Mouse (Mus musculus) embryonic facial prominence, embryonic 15.5 days (tissue): Measurements from ENCODE around the gene Psmd9. TPM values are rescaled to one million over a fixed set of nuclear protein-coding genes. Genes with fewer than 3 reads are reported as not detected.

Experiments
- ATAC-seq: fragments of 200-750 bp; cut with Nextera tagmentation; 2 replicates; pipeline ENCODE4 v1.8.0; 2017; ENCODE audit warnings: low read depth, moderate TSS enrichment; ENCODE audit not compliant: insufficient number of reproducible peaks, low FRiP score, low TSS enrichment
- H3K27ac ChIP-seq: fragments of 300-500 bp; sonication (generic); replicated peaks from 2 replicates; pipeline ENCODE4 v1.5.1; 2015; ENCODE audit warnings: mild to moderate bottlenecking, inconsistent platforms
- H3K27me3 ChIP-seq: fragments of 300-500 bp; sonication (generic); 2 replicates; pipeline ENCODE4 v1.6.1; 2015; ENCODE audit warnings: inconsistent platforms
- H3K36me3 ChIP-seq: fragments of 300-500 bp; sonication (generic); 2 replicates; pipeline ENCODE4 v1.6.1; 2015; ENCODE audit warnings: mild to moderate bottlenecking, inconsistent platforms
- H3K4me1 ChIP-seq: fragments of 300-500 bp; sonication (generic); 2 replicates; pipeline ENCODE4 v1.6.1; 2015; ENCODE audit warnings: inconsistent platforms
- H3K4me2 ChIP-seq: fragments of 300-500 bp; sonication (generic); replicated peaks from 2 replicates; pipeline ENCODE4 v1.6.1; 2015; ENCODE audit warnings: mild to moderate bottlenecking, inconsistent platforms
- H3K4me3 ChIP-seq: fragments of 300-500 bp; sonication (generic); replicated peaks from 2 replicates; pipeline ENCODE4 v1.5.1; 2015; ENCODE audit warnings: mild to moderate bottlenecking, inconsistent platforms
- H3K9ac ChIP-seq: fragments of 300-500 bp; sonication (generic); 2 replicates; pipeline ENCODE4 v1.6.1; 2015; ENCODE audit warnings: inconsistent platforms
- H3K9me3 ChIP-seq: fragments of 300-500 bp; sonication (generic); replicated peaks from 2 replicates; pipeline ENCODE4 v1.6.1; 2016; ENCODE audit warnings: inconsistent platforms
- WGBS: fragments of 180-500 bp; shearing (Covaris S2); methylation state at CpG from one replicate; pipeline ENCODE4 v1.1.7; 2015; 5-methylcytosine and 5-hydroxymethylcytosine counted together
- polyA plus RNA-seq: library from polyadenylated mRNA; unstranded; fragments of >200 nt; fragmentation: Nextera tagmentation; extraction: Ambion mirVana; gene quantifications from 2 replicates; pipeline ENCODE4 v1.2.1, GENCODE M21; 2015

Gene Psmd9
- polyA plus RNA-seq = 92.3 and 95.4 TPM in 2 replicates

DNA sequence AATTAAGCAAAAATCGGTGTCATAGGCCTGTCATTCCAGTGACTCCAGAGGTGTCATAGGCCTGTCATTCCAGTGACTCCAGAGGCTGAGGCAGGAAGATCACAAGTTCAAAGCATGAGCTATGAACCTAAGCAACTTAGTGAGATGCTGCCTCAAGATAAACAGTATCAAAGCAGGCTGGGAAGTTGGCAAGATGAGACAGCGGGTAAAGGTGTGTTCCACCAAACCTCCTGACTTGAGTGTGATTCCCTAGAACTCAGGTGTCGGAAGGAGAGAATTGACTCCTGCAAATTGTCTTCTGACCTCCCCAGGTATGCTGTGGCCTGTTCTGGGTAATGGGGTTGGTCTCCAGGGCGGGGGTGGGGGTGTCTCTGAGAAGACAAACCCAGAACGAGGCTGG lies at the start of gene Psmd9:
TSS of gene Psmd9 (plus strand) at position 130 of the 400 bp plus-strand sequence.
- H3K36me3 ChIP-seq = peaks cover 15% of the 10 kb centered on the region
- H3K27ac ChIP-seq = peak within 1 kb of the TSS; percentile 60
- no peak within 1 kb of the TSS for H3K9ac ChIP-seq
- WGBS = 73% methylated on average over 5 of the region's 5 CpGs
- H3K4me3 ChIP-seq = no peak within 1 kb of the TSS
- H3K4me1 ChIP-seq = peaks cover 24% of the 10 kb centered on the region
- H3K27me3 ChIP-seq = no peaks in the 10 kb centered on the region
- H3K9me3 ChIP-seq = no peaks in the 10 kb centered on the region
- no peak within 1 kb of the TSS for H3K4me2 ChIP-seq
- ATAC-seq = no peak

GRCm38 (mm10) chr5:123120624-123121215 lies 48.5 kb upstream of the Psmd9 start:
- H3K27me3 ChIP-seq = no peaks in the 10 kb centered on the region
- H3K36me3 ChIP-seq = 0 out of 2 replicates have a peak, but pooled peaks cover 2% of the 10 kb centered on the region
- H3K27ac ChIP-seq = no peak overlapping the region
- H3K9ac ChIP-seq = no peak overlapping the region
- ATAC-seq = no peak
- no peaks in the 10 kb centered on the region for H3K4me1 ChIP-seq
- H3K4me2 ChIP-seq = no peak overlapping the region
- H3K9me3 ChIP-seq = no peaks in the 10 kb centered on the region
- H3K4me3 ChIP-seq = no peak overlapping the region
- WGBS = 66% methylated on average over 7 of the region's 7 CpGs

DNA sequence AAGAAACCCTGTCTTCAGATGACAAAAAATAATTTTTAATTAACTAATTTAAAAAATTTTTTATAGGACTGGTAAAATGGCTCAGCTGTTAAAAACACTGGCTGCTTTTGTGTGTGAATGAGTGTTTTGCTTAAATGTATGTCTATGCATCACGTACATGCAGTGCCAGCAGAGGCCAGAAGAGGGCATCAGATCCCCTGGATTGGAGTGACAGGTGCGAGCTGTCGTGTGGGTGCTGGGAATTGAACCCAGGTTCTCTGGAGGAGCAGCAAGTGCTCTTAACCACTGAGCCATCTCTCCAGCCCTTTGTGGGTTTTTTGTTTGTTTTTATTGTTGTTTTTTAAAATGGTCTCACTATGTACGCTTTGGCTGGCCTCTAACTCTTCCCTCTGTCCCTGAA lies 47.0 kb upstream of the Psmd9 start:
- H3K4me1 ChIP-seq = no peaks in the 10 kb centered on the region
- no peaks in the 10 kb centered on the region for H3K9me3 ChIP-seq
- ATAC-seq = no peak
- no peak overlapping the region for H3K4me3 ChIP-seq
- no peak overlapping the region for H3K27ac ChIP-seq
- H3K9ac ChIP-seq = no peak overlapping the region
- 88% methylated on average over 4 of the region's 4 CpGs for WGBS
- no peaks in the 10 kb centered on the region for H3K27me3 ChIP-seq
- 0 out of 2 replicates have a peak, but pooled peaks cover 10% of the 10 kb centered on the region for H3K36me3 ChIP-seq
- no peak overlapping the region for H3K4me2 ChIP-seq

GRCm38 (mm10) chr5:123125105-123125504 lies 44.1 kb upstream of the Psmd9 start:
- Histone ChIP-seq H3K4me1 (peaks cover 10% of the 10 kb centered on the region), H3K4me3 (no peak overlapping the region), H3K36me3 (0 out of 2 replicates have a peak, but pooled peaks cover 10% of the 10 kb centered on the region), H3K27ac (no peak overlapping the region), H3K9me3 (no peaks in the 10 kb centered on the region), H3K27me3 (no peaks in the 10 kb centered on the region), H3K4me2 (no peak overlapping the region), H3K9ac (no peak overlapping the region)
- 79% methylated on average over 6 of the region's 6 CpGs for WGBS
- ATAC-seq = no peak

DNA sequence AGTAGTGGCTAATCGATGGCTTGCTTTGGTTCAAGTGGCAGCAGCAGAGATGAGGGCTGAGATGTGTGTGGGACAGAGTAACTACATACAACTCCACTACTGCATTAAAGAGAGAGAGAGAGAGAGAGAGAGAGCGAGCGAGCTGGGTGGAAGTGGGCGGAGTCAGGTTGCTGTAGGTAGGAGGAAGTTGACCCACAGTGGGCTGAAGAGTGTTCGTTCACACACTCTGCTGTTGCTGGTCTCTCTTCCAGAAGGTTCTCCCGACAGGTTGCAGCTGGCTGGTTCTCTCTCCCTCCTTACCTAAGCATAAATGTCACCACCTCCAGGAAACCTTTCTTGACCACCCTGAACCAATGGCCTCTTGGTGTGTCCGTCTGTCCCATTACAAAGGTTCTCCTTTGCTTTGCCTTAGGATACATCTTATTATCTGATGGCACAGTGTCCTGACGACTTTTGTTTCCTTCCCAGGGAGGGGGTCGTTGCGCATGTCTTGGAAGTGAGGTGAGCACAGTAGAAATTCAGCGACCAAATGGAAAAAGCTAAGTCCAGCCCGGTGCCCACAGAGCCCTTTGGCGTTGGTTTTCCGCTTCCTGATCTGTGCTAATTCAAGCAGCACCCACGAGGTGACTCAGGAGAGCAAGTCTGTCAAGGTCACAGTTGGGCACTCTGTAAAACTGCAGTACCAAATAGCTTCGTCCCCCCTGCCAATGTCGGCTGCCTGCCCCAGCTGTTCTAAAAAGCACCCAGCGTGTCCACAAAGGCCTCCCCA lies 43.4 kb upstream of the Psmd9 start:
- 83% methylated on average over 18 of the region's 18 CpGs for WGBS
- Histone ChIP-seq H3K4me2 (no peak overlapping the region), H3K36me3 (0 out of 2 replicates have a peak, but pooled peaks cover 10% of the 10 kb centered on the region), H3K9me3 (no peaks in the 10 kb centered on the region), H3K27me3 (no peaks in the 10 kb centered on the region), H3K27ac (no peak overlapping the region), H3K4me1 (peaks cover 10% of the 10 kb centered on the region), H3K9ac (no peak overlapping the region), H3K4me3 (no peak overlapping the region)
- ATAC-seq = no peak

DNA sequence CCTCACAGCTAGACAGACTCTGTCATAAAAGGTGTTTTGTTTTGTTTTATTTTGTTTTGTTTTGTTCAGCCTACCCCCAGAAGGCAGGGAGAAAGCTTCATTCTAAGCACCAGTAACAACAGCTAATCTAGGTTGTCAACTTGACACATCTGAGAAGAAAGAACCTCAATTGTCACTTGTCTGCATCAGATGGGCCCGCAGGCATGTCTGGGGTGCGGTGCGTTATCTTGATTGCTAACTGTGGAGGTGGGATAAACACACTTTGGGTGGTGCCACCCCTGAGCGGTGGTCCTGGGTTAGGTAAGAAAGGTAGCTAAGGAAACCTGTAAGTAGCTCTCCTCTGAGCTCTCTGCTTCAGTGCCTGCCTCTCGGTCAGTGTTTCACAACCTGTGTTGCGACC lies 42.2 kb upstream of the Psmd9 start:
- Histone ChIP-seq H3K9ac (no peak overlapping the region), H3K4me3 (no peak overlapping the region), H3K27ac (no peak overlapping the region), H3K27me3 (no peaks in the 10 kb centered on the region), H3K9me3 (no peaks in the 10 kb centered on the region), H3K4me2 (no peak overlapping the region), H3K4me1 (peaks cover 17% of the 10 kb centered on the region), H3K36me3 (0 out of 2 replicates have a peak, but pooled peaks cover 10% of the 10 kb centered on the region)
- ATAC-seq = no peak
- 65% methylated on average over 6 of the region's 6 CpGs for WGBS

DNA sequence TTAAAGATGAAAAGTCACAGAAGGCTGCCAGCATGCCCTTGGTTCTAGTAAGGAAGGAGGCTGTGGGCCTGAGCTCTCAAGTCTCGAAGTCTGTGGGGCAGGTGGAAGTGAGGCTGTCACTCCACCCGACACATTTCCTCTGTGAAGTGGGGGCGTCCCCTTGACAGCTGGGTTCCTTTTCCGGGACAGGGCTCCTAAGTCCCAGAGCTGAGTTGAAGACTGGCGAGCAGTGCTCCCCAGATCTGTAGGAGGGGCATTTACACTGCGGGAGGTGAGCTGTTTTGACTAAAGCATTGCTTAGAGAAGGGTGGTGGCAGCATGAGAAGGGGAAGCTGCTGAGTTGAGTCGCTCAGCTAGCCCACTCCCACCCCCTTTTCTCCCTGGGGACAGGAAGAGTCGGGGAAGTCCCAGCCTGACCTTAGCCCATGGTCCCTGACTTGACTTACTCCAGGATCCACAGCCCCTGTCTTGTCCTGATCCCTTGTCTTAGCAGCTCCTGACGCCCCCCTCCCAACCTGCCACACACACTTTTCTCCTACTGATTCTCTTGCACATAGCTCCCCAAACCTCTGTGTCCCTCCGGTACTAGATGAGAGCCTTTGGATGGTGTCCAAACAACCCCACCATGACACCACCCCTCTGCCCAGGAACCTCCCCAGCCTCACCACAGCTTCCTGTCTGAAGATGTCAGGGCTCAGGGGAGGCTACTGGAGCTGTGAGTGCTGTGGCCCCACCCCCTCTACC lies 40.6 kb upstream of the Psmd9 start:
- Histone ChIP-seq H3K4me3 (no peak overlapping the region), H3K27me3 (no peaks in the 10 kb centered on the region), H3K4me2 (no peak overlapping the region), H3K9ac (no peak overlapping the region), H3K36me3 (0 out of 2 replicates have a peak, but pooled peaks cover 10% of the 10 kb centered on the region), H3K4me1 (peaks cover 32% of the 10 kb centered on the region), H3K27ac (no peak overlapping the region), H3K9me3 (no peaks in the 10 kb centered on the region)
- WGBS = 47% methylated on average over 10 of the region's 10 CpGs
- ATAC-seq = no peak

GRCm38 (mm10) chr5:123129170-123129757 lies 39.9 kb upstream of the Psmd9 start:
- H3K27me3 ChIP-seq = no peaks in the 10 kb centered on the region
- ATAC-seq = no peak
- H3K36me3 ChIP-seq = 0 out of 2 replicates have a peak, but pooled peaks cover 10% of the 10 kb centered on the region
- no peak overlapping the region for H3K4me3 ChIP-seq
- H3K9ac ChIP-seq = no peak overlapping the region
- no peak overlapping the region for H3K27ac ChIP-seq
- no peaks in the 10 kb centered on the region for H3K9me3 ChIP-seq
- peaks cover 39% of the 10 kb centered on the region for H3K4me1 ChIP-seq
- H3K4me2 ChIP-seq = no peak overlapping the region
- 75% methylated on average over 10 of the region's 10 CpGs for WGBS

- no peak overlapping the region for H3K27ac ChIP-seq
- no peak overlapping the region for H3K4me2 ChIP-seq
- ATAC-seq = no peak
- H3K27me3 ChIP-seq = no peaks in the 10 kb centered on the region
- 0 out of 2 replicates have a peak, but pooled peaks cover 13% of the 10 kb centered on the region for H3K36me3 ChIP-seq
- peaks cover 48% of the 10 kb centered on the region for H3K4me1 ChIP-seq
- WGBS = 81% methylated on average over 9 of the region's 9 CpGs
- no peaks in the 10 kb centered on the region for H3K9me3 ChIP-seq
- no peak overlapping the region for H3K4me3 ChIP-seq
- H3K9ac ChIP-seq = no peak overlapping the region
These were observed 39.0 kb upstream of the Psmd9 start for GRCm38 (mm10) chr5:123130030-123130813.

- Histone ChIP-seq H3K4me3 (no peak overlapping the region), H3K27me3 (no peaks in the 10 kb centered on the region), H3K27ac (no peak overlapping the region), H3K9ac (no peak overlapping the region), H3K36me3 (0 out of 2 replicates have a peak, but pooled peaks cover 10% of the 10 kb centered on the region), H3K9me3 (no peaks in the 10 kb centered on the region), H3K4me1 (peaks cover 54% of the 10 kb centered on the region), H3K4me2 (no peak overlapping the region)
- no peak for ATAC-seq
- WGBS = 76% methylated on average over 5 of the region's 5 CpGs
These were observed 38.4 kb upstream of the Psmd9 start for GRCm38 (mm10) chr5:123130814-123131148.
